Mouse (Mus musculus): ENCODE data around the gene Olfr1471.
"Not testable (repeated sequence)": the region's sequence is repeated elsewhere in the genome, so short reads cannot be mapped to it uniquely, and the experiment has no call there.

Olfr1471 gene

GRCm38 (mm10) chr19:13443109-13443508 is at the start of gene Olfr1471:
TSS of gene Olfr1471 (plus strand) at chr19:13443409.
- not testable (repeated sequence) for DNase-seq (ENCODE audit: low spot score)

GRCm38 (mm10) chr19:13407549-13407948 is 35.7 kb upstream of the Olfr1471 start, which contains the start of gene Olfr1469:
TSS of gene Olfr1469 (plus strand) at chr19:13407849.
- no peak for DNase-seq (ENCODE audit: low spot score)

- DNase-seq (ENCODE audit: low spot score), result no peak
Observed at GRCm38 (mm10) chr19:13455986-13456385, 12.8 kb downstream of the Olfr1471 start, which contains the start of gene Olfr1472. TSS of gene Olfr1472 (minus strand) at chr19:13456086.

- DNase-seq (ENCODE audit: low spot score), result not testable (repeated sequence)
Observed at GRCm38 (mm10) chr19:13469265-13469664, 26.1 kb downstream of the Olfr1471 start, which contains the start of gene Olfr1474. TSS of gene Olfr1474 (plus strand) at chr19:13469565.

GRCm38 (mm10) chr19:13480096-13480495 is 36.9 kb downstream of the Olfr1471 start, which contains the start of gene Olfr1475:
TSS of gene Olfr1475 (minus strand) at chr19:13480196.
- DNase-seq (ENCODE audit: low spot score), result no peak

GRCm38 (mm10) chr19:13500246-13500645 is 57.0 kb downstream of the Olfr1471 start, which contains the start of gene Olfr1477:
TSS of gene Olfr1477 (plus strand) at chr19:13500546.
- DNase-seq (ENCODE audit: low spot score), result no peak
